Mouse (Mus musculus): ENCODE data around the gene Degs1. TPM values are rescaled to one million over a fixed set of nuclear protein-coding genes. Genes with fewer than 3 reads are reported as not detected.
"Not testable (repeated sequence)": the region's sequence is repeated elsewhere in the genome, so short reads cannot be mapped to it uniquely, and the experiment has no call there.

Gene Degs1
- polyA plus RNA-seq, 2 experiments = 69.5 to 150 TPM

DNA sequence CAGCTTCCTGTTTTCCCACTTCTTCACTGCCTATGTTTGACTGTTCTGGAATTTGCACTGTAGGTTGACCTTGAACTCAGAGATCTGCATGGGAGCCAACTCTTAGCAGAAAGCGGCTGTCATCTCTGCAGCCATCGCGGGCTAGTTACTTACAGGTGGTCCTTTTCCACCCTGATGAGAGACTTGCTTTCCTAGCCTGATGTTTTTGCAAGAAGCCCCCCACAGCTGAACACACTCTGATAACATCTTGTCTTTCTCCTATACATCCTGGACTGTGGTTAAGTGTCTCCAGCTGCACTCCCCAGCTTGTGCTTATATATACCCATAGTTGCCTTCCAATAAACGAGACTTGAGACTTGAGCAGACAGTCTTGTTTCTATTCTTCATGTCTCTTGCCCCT is 9.7 kb upstream of the Degs1 start:
- Histone ChIP-seq H3K9ac (ENCODE audit: low read depth, low read length, severe bottlenecking) (no peak overlapping the region), H3K4me1 (ENCODE audit: control insufficient read depth, insufficient read depth, low read length) (no peaks in the 10 kb centered on the region), H3K36me3 (ENCODE audit: control insufficient read depth, insufficient read depth, low read length) (no peaks in the 10 kb centered on the region), H3K27ac (replicated peaks; ENCODE audit: low read depth, low read length) (no peak overlapping the region), H3K4me2 (replicated peaks; ENCODE audit: low read depth, low read length, severe bottlenecking) (no peak overlapping the region), H3K27me3 (ENCODE audit: control insufficient read depth, insufficient read depth, low read length) (no peaks in the 10 kb centered on the region), H3K4me3 (replicated peaks; ENCODE audit: low read length) (no peak overlapping the region), H3K9me3 (ENCODE audit: control insufficient read depth, low read length) (no peaks in the 10 kb centered on the region)
- TF ChIP-seq POLR2A (IDR thresholded peaks at IDR 0.05; ENCODE audit: borderline replicate concordance, extremely low read depth, insufficient read depth, insufficient read length) = no peak
- 78% methylated on average over 4 of the region's 4 CpGs for WGBS
- ATAC-seq (ENCODE audit: low FRiP score, low read depth) (no peak), DNase-seq (ENCODE audit: low spot score) (no peak)

DNA sequence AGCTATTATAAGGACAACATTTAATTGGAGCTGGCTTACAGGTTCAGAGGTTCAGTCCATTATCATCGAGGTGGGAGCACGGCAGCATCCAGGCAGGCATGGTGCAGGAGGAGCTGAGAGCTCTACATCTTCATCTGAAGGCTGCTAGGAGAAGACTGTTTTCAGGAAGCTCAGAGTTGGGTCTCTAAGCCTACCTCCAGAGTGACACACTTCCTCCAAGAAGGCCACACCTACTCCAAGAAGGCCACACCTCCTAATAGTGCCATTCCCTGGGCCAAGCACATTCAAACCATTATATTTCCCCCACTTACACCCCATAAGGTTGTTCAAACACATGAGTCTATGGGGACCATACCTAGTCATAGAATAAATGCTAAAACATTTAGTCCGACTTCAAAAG is 8.1 kb upstream of the Degs1 start:
- not testable (repeated sequence) for H3K27ac ChIP-seq (replicated peaks; ENCODE audit: low read depth, low read length); H3K36me3 ChIP-seq (ENCODE audit: control insufficient read depth, insufficient read depth, low read length); H3K4me1 ChIP-seq (ENCODE audit: control insufficient read depth, insufficient read depth, low read length); H3K9me3 ChIP-seq (ENCODE audit: control insufficient read depth, low read length); H3K4me3 ChIP-seq (replicated peaks; ENCODE audit: low read length); ATAC-seq (ENCODE audit: low FRiP score, low read depth); DNase-seq (ENCODE audit: low spot score); H3K27me3 ChIP-seq (ENCODE audit: control insufficient read depth, insufficient read depth, low read length); H3K9ac ChIP-seq (ENCODE audit: low read depth, low read length, severe bottlenecking); H3K4me2 ChIP-seq (replicated peaks; ENCODE audit: low read depth, low read length, severe bottlenecking)
- 85% methylated on average over 3 of the region's 3 CpGs for WGBS

DNA sequence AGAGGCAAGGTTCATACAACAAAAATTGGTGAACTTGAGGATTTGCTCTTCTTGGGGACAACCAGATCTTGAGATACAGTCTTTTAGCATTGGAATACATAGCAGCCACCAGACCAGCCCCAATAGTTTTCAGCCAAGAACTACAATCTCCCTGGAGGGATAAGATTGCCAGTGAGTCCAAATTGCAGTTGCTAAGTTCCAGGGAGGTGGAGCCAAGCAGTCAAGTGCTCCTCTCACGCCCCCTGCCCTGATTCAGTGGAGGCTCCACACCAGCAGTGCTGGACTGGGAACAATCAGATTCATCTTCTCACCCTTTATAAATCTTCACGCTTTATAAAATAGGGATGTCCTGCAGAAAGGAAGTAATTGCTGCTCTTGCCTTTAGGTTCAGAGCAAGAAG is 7.2 kb upstream of the Degs1 start:
- no peak for TF ChIP-seq POLR2A (IDR thresholded peaks at IDR 0.05; ENCODE audit: borderline replicate concordance, extremely low read depth, insufficient read depth, insufficient read length)
- no peak overlapping the region for H3K9ac ChIP-seq (ENCODE audit: low read depth, low read length, severe bottlenecking)
- H3K9me3 ChIP-seq (ENCODE audit: control insufficient read depth, low read length) = no peaks in the 10 kb centered on the region
- H3K4me3 ChIP-seq (replicated peaks; ENCODE audit: low read length) = no peak overlapping the region
- H3K36me3 ChIP-seq (ENCODE audit: control insufficient read depth, insufficient read depth, low read length) = no peaks in the 10 kb centered on the region
- no peak overlapping the region for H3K27ac ChIP-seq (replicated peaks; ENCODE audit: low read depth, low read length)
- ATAC-seq (ENCODE audit: low FRiP score, low read depth) = no peak
- DNase-seq (ENCODE audit: low spot score) = no peak
- WGBS = 72% methylated on average over 2 of the region's 2 CpGs
- H3K4me2 ChIP-seq (replicated peaks; ENCODE audit: low read depth, low read length, severe bottlenecking) = no peak overlapping the region
- no peaks in the 10 kb centered on the region for H3K4me1 ChIP-seq (ENCODE audit: control insufficient read depth, insufficient read depth, low read length)
- no peaks in the 10 kb centered on the region for H3K27me3 ChIP-seq (ENCODE audit: control insufficient read depth, insufficient read depth, low read length)

DNA sequence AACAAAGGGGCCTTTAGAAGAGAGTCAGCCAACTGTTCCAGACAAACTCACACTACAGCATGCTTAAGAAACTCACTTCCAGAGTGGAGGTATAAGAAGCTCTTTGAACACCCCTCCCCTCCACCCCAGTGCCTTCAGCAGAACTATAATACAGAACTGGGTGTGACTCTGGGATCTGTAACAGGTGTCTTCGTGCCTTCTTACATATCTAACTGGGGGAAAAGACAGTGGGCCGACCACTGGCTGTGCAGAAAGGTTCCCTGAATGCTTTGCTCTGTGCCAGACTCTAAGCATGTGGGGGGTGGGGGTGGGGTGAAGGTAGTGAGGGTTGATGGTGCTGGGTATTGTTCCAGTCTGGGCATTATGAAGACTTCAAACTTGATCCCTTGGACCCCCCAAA is 6.0 kb upstream of the Degs1 start:
- H3K27ac ChIP-seq (replicated peaks; ENCODE audit: low read depth, low read length) = no peak overlapping the region
- H3K9ac ChIP-seq (ENCODE audit: low read depth, low read length, severe bottlenecking) = no peak overlapping the region
- DNase-seq (ENCODE audit: low spot score) (no peak), ATAC-seq (ENCODE audit: low FRiP score, low read depth) (no peak)
- no peaks in the 10 kb centered on the region for H3K27me3 ChIP-seq (ENCODE audit: control insufficient read depth, insufficient read depth, low read length)
- H3K9me3 ChIP-seq (ENCODE audit: control insufficient read depth, low read length) = no peaks in the 10 kb centered on the region
- H3K4me1 ChIP-seq (ENCODE audit: control insufficient read depth, insufficient read depth, low read length) = no peaks in the 10 kb centered on the region
- H3K4me2 ChIP-seq (replicated peaks; ENCODE audit: low read depth, low read length, severe bottlenecking) = no peak overlapping the region
- 80% methylated on average over 2 of the region's 2 CpGs for WGBS
- H3K36me3 ChIP-seq (ENCODE audit: control insufficient read depth, insufficient read depth, low read length) = no peaks in the 10 kb centered on the region
- TF ChIP-seq POLR2A (IDR thresholded peaks at IDR 0.05; ENCODE audit: borderline replicate concordance, extremely low read depth, insufficient read depth, insufficient read length) = no peak
- no peak overlapping the region for H3K4me3 ChIP-seq (replicated peaks; ENCODE audit: low read length)

DNA sequence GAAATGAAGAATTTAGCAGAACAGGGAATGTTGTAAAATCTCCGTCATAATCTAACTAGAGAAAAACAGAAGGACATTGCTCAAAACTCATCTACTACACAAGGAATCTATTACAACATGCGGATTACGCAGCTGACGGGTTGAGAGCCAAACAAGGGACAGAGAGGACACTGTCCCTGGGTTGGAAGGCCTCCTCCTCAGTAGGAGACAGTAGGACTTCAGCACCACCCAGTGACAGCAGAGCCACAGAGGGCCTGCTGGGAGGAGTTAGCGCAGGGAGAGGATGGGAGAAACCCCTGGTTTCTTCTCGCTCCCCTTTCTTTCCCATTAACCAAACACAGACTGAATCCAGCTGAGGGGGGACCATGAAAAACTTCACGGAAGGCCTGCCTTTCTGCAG is 5.2 kb upstream of the Degs1 start:
- 0 out of 2 replicates have a peak, but pooled peaks cover 4% of the 10 kb centered on the region for H3K4me1 ChIP-seq (ENCODE audit: control insufficient read depth, insufficient read depth, low read length)
- DNase-seq (ENCODE audit: low spot score) = no peak
- no peaks in the 10 kb centered on the region for H3K27me3 ChIP-seq (ENCODE audit: control insufficient read depth, insufficient read depth, low read length)
- no peaks in the 10 kb centered on the region for H3K9me3 ChIP-seq (ENCODE audit: control insufficient read depth, low read length)
- no peak overlapping the region for H3K27ac ChIP-seq (replicated peaks; ENCODE audit: low read depth, low read length)
- ATAC-seq (ENCODE audit: low FRiP score, low read depth) = no peak
- 71% methylated on average over 7 of the region's 7 CpGs for WGBS
- H3K9ac ChIP-seq (ENCODE audit: low read depth, low read length, severe bottlenecking) = no peak overlapping the region
- no peak overlapping the region for H3K4me2 ChIP-seq (replicated peaks; ENCODE audit: low read depth, low read length, severe bottlenecking)
- H3K4me3 ChIP-seq (replicated peaks; ENCODE audit: low read length) = no peak overlapping the region
- H3K36me3 ChIP-seq (ENCODE audit: control insufficient read depth, insufficient read depth, low read length) = no peaks in the 10 kb centered on the region
- no peak for TF ChIP-seq POLR2A (IDR thresholded peaks at IDR 0.05; ENCODE audit: borderline replicate concordance, extremely low read depth, insufficient read depth, insufficient read length)

DNA sequence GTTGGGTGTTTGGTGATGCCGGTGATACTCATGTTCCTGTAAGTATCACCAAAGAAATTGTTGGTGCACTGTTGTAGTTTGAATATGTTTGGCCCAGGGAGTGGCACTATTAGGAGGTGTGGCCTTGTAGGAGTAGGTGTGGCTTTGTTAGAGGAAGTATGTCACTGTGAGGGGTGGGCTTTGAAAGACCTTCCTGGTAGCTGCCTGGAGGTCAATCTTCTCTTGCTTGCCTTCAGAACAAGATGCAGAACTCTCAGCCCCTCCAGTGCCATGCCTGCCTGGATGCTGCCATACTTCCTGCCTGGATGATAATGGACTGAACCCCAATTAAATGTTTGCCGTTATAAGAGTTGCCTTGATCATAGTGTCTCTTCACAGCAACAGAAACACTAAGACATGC is 2.2 kb upstream of the Degs1 start:
- H3K36me3 ChIP-seq (ENCODE audit: control insufficient read depth, insufficient read depth, low read length) = no peaks in the 10 kb centered on the region
- WGBS = 86% methylated on average over 2 of the region's 2 CpGs
- no peak overlapping the region for H3K4me2 ChIP-seq (replicated peaks; ENCODE audit: low read depth, low read length, severe bottlenecking)
- no peak overlapping the region for H3K27ac ChIP-seq (replicated peaks; ENCODE audit: low read depth, low read length)
- no peaks in the 10 kb centered on the region for H3K9me3 ChIP-seq (ENCODE audit: control insufficient read depth, low read length)
- H3K27me3 ChIP-seq (ENCODE audit: control insufficient read depth, insufficient read depth, low read length) = no peaks in the 10 kb centered on the region
- ATAC-seq (ENCODE audit: low FRiP score, low read depth) = no peak
- H3K9ac ChIP-seq (ENCODE audit: low read depth, low read length, severe bottlenecking) = no peak overlapping the region
- no peak overlapping the region for H3K4me3 ChIP-seq (replicated peaks; ENCODE audit: low read length)
- peaks cover 21% of the 10 kb centered on the region for H3K4me1 ChIP-seq (ENCODE audit: control insufficient read depth, insufficient read depth, low read length)
- no peak for TF ChIP-seq POLR2A (IDR thresholded peaks at IDR 0.05; ENCODE audit: borderline replicate concordance, extremely low read depth, insufficient read depth, insufficient read length)
- DNase-seq (ENCODE audit: low spot score) = no peak
